Mouse (Mus musculus) CH12.LX (cell line): ENCODE measurements around the gene Kcnk7.

Source experiments
- ELF1 ChIP-seq: IDR thresholded peaks from 2 replicates; pipeline ENCODE4 v1.6.1; 2014; ENCODE audit warnings: low read depth, mild to moderate bottlenecking, inconsistent platforms, low read length, improper control_type of control experiment
- GABPA ChIP-seq: IDR thresholded peaks from 2 replicates; pipeline ENCODE4 v1.6.1; 2012; ENCODE audit warnings: low read depth, low read length, improper control_type of control experiment, inconsistent platforms; ENCODE audit not compliant: insufficient replicate concordance
- JUND ChIP-seq: conservative IDR thresholded peaks from 2 replicates; pipeline ENCODE4 v1.6.1; 2011; ENCODE audit warnings: low read depth, low read length, improper control_type of control experiment
- KAT2A ChIP-seq: IDR thresholded peaks from 2 replicates; pipeline ENCODE4 v1.6.1; 2012; ENCODE audit warnings: low read length, improper control_type of control experiment, inconsistent platforms; ENCODE audit not compliant: insufficient replicate concordance
- MAZ ChIP-seq: IDR thresholded peaks from 2 replicates; pipeline ENCODE4 v1.6.1; 2012; ENCODE audit warnings: low read depth, mild to moderate bottlenecking, inconsistent platforms, low read length, improper control_type of control experiment, moderate library complexity

GRCm38 (mm10) chr19:5746907-5747363, 42.8 kb downstream of the Kcnk7 start:
- TF ChIP-seq JUND = no peak
- TF ChIP-seq ELF1 = no peak
- TF ChIP-seq GABPA = no peak
- no peak for TF ChIP-seq KAT2A
- no peak for TF ChIP-seq MAZ
